Mouse (Mus musculus) right cerebral cortex, adult 2 months (tissue): ENCODE data around the gene Schip1.

Source experiments
- DNase-seq, 2 experiments: peaks; one replicate each; pipeline ENCODE4 v3.0.0; 2021 to 2022; ENCODE audit warnings: low spot score in 2 of 2

Gene Schip1

GRCm38 (mm10) chr3:68385544-68385943 lies 320.9 kb downstream of the Schip1 start:
- DNase-seq = no peak

GRCm38 (mm10) chr3:68388023-68388422 lies 323.4 kb downstream of the Schip1 start:
- DNase-seq = no peak

GRCm38 (mm10) chr3:68393578-68393977 lies 329.0 kb downstream of the Schip1 start:
- DNase-seq = no peak

GRCm38 (mm10) chr3:68398691-68399090 lies 334.1 kb downstream of the Schip1 start:
- DNase-seq = no peak

GRCm38 (mm10) chr3:68400121-68400520 lies 335.5 kb downstream of the Schip1 start:
- no peak for DNase-seq

- DNase-seq = no peak
Measured at GRCm38 (mm10) chr3:68403343-68403742, 338.7 kb downstream of the Schip1 start.

GRCm38 (mm10) chr3:68403783-68404217 lies 339.2 kb downstream of the Schip1 start:
- DNase-seq = peak in 1 of 2 experiments; percentile 18

- no peak for DNase-seq
Measured at GRCm38 (mm10) chr3:68405724-68406123, 341.1 kb downstream of the Schip1 start.

- DNase-seq = no peak
Measured at GRCm38 (mm10) chr3:68412262-68412661, 347.7 kb downstream of the Schip1 start.

- no peak for DNase-seq
Measured at GRCm38 (mm10) chr3:68419792-68420191, 355.2 kb downstream of the Schip1 start.

- no peak for DNase-seq
Measured at GRCm38 (mm10) chr3:68420927-68421326, 356.3 kb downstream of the Schip1 start.

GRCm38 (mm10) chr3:68421849-68422248 lies 357.2 kb downstream of the Schip1 start:
- DNase-seq = no peak

- no peak for DNase-seq
Measured at GRCm38 (mm10) chr3:68428081-68428480, 363.5 kb downstream of the Schip1 start.

GRCm38 (mm10) chr3:68434435-68434834 lies 369.8 kb downstream of the Schip1 start:
- no peak for DNase-seq

GRCm38 (mm10) chr3:68434897-68435296 lies 370.3 kb downstream of the Schip1 start:
- no peak for DNase-seq

GRCm38 (mm10) chr3:68448480-68448879 lies 383.9 kb downstream of the Schip1 start:
- DNase-seq = no peak

- no peak for DNase-seq
Measured at GRCm38 (mm10) chr3:68451634-68452033, 387.0 kb downstream of the Schip1 start.

GRCm38 (mm10) chr3:68453266-68453665 lies 388.7 kb downstream of the Schip1 start:
- no peak for DNase-seq

GRCm38 (mm10) chr3:68453719-68454455 lies 389.3 kb downstream of the Schip1 start:
- DNase-seq = no peak

- peak; percentile 58 to 74 for DNase-seq
Measured at GRCm38 (mm10) chr3:68466643-68467042, 402.0 kb downstream of the Schip1 start.

GRCm38 (mm10) chr3:68467941-68468687 lies 403.5 kb downstream of the Schip1 start:
- DNase-seq = no peak

- DNase-seq = no peak
Measured at GRCm38 (mm10) chr3:68469643-68470042, 405.0 kb downstream of the Schip1 start.

- DNase-seq = no peak
Measured at GRCm38 (mm10) chr3:68470061-68470460, 405.5 kb downstream of the Schip1 start.
